Comparison of ENCODE assay signal across 23 mouse cellular contexts in genomic region chr2:163411840-163412239, GRCm38 (mm10). TPM values are rescaled to one million over a fixed set of nuclear protein-coding genes. Genes with fewer than 3 reads are reported as not detected.
A peak's percentile ranks its signal among the peaks of the same experiment; 100 is the strongest.
DNase-seq lines count a peak whose midpoint lies in the region; ATAC-seq and TF ChIP-seq lines count a peak whose summit lies in the region.
"Had no signal": no experiment of that assay in that cellular context is flagged by ENCODE, and none has a peak within 500 bp of the region (broad histone marks: within the 10 kb centered on the region; RNA-seq: fewer than 3 reads in every experiment).

No protein-coding gene starts in this region.

- WGBS in forebrain, embryonic 13.5 days: 90% methylated on average over 4 of the region's 4 CpGs

- H3K27me3 ChIP-seq in forebrain, embryonic 13.5 days: no peaks in the 10 kb centered on the region
- H3K27me3 ChIP-seq: CH12.LX; heart, embryonic 12.5 days; hindbrain, embryonic 12.5 days; Patski had no signal

- peaks cover 67% of the 10 kb centered on the region for H3K36me3 ChIP-seq in forebrain, embryonic 13.5 days (ENCODE audit: poor library complexity, severe bottlenecking)

- no peak for ATAC-seq in forebrain, embryonic 13.5 days
- ATAC-seq: forebrain, embryonic 14.5 days; hindbrain, embryonic 16.5 days; Patski had no signal

- TF ChIP-seq CTCF in layer of hippocampus, adult 2 months (conservative IDR thresholded peaks at IDR 0.05): no peak

- no peak overlapping the region for H3K4me2 ChIP-seq in forebrain, embryonic 13.5 days
- H3K4me2 ChIP-seq: heart, embryonic 12.5 days; hindbrain, embryonic 12.5 days had no signal

- peak; percentile 36 for DNase-seq in gastrocnemius, adult 18-20 months (ENCODE audit: low spot score)
- no peak for DNase-seq in gastrocnemius, postnatal 4 days (ENCODE audit: low spot score in 2 of 2)
- no peak for DNase-seq in layer of hippocampus, adult 2 months (ENCODE audit: low spot score in 2 of 2)
- DNase-seq in layer of hippocampus, postnatal 25 days (ENCODE audit: extremely low spot score in 1 of 2, low spot score in 1 of 2): no peak
- DNase-seq in thymus, postnatal 0 days (ENCODE audit: low spot score): peak; percentile 49
- no peak for DNase-seq in thymus, postnatal 14 days
- no peak for DNase-seq in heart, postnatal 25 days (ENCODE audit: low spot score)
- DNase-seq: adrenal gland, adult 8-10 months; adrenal gland, postnatal 36 days; cerebellum, adult 2 months; cerebellum, postnatal 10 days; gastrocnemius, postnatal 14 days; heart, postnatal 4 days had no signal

- intact Hi-C loops in heart, postnatal 25 days (cut with DNase I): no loop called here

- H3K9ac ChIP-seq in forebrain, embryonic 13.5 days: no peak overlapping the region
- H3K9ac ChIP-seq: heart, embryonic 12.5 days; hindbrain, embryonic 12.5 days had no signal

- peak overlapping the region; percentile 43 for H3K27ac ChIP-seq in layer of hippocampus, adult 2 months
- no peak overlapping the region for H3K27ac ChIP-seq in forebrain, embryonic 13.5 days
- H3K27ac ChIP-seq: embryonic facial prominence, embryonic 10.5 days; hindbrain, embryonic 12.5 days had no signal

- H3K4me3 ChIP-seq in layer of hippocampus, adult 2 months: no peak overlapping the region
- no peak overlapping the region for H3K4me3 ChIP-seq in forebrain, embryonic 13.5 days
- H3K4me3 ChIP-seq: embryonic facial prominence, embryonic 10.5 days; heart, embryonic 12.5 days; hindbrain, embryonic 12.5 days had no signal

- H3K9me3 ChIP-seq in forebrain, embryonic 13.5 days (replicated peaks): no peaks in the 10 kb centered on the region
- H3K9me3 ChIP-seq: embryonic facial prominence, embryonic 10.5 days; heart, embryonic 12.5 days; hindbrain, embryonic 12.5 days had no signal

- H3K4me1 ChIP-seq in forebrain, embryonic 13.5 days: no peaks in the 10 kb centered on the region
- H3K4me1 ChIP-seq: embryonic facial prominence, embryonic 10.5 days; hindbrain, embryonic 12.5 days had no signal

RNA-seq across cellular contexts. Expression of gene Oser1, which starts 12.7 kb away (rescaled TPM):
- 10 to 100 TPM; 31.4 to 38.1 TPM for total RNA-seq in gastrocnemius, adult 18-20 months (2021)
- 10 to 100 TPM; 31.3 to 33.8 TPM for total RNA-seq in gastrocnemius, postnatal 4 days (2021)
- total RNA-seq in layer of hippocampus, adult 2 months (2021): 10 to 100 TPM; 17.1 to 17.2 TPM
- 10 to 100 TPM; 20.4 to 21.5 TPM for total RNA-seq in layer of hippocampus, postnatal 25 days (2021)
- 86.6 and 89.2 TPM in 2 replicates for polyA plus RNA-seq in thymus, postnatal 0 days (2015; fragmentation: Nextera tagmentation; extraction: Ambion mirVana)
- polyA plus RNA-seq in forebrain, embryonic 13.5 days (2015; fragmentation: Nextera tagmentation; extraction: Ambion mirVana): 80.1 and 83.3 TPM in 2 replicates
- total RNA-seq in heart, postnatal 25 days (2021): 10 to 100 TPM; 21.0 to 21.6 TPM

RNA-seq across cellular contexts. Expression of gene Jph2, which starts 14.0 kb away (rescaled TPM):
- total RNA-seq in gastrocnemius, adult 18-20 months (2021): 100 to 1,000 TPM; 401 to 487 TPM
- 100 to 1,000 TPM; 166 to 199 TPM for total RNA-seq in gastrocnemius, postnatal 4 days (2021)
- under 1 TPM; 0.41 to 0.54 TPM for total RNA-seq in layer of hippocampus, adult 2 months (2021)
- total RNA-seq in layer of hippocampus, postnatal 25 days (2021): under 1 TPM; 0.37 to 0.70 TPM
- polyA plus RNA-seq in thymus, postnatal 0 days (2015; fragmentation: Nextera tagmentation; extraction: Ambion mirVana): 0.19 and 0.22 TPM in 2 replicates
- 0.12 and 0.18 TPM in 2 replicates for polyA plus RNA-seq in forebrain, embryonic 13.5 days (2015; fragmentation: Nextera tagmentation; extraction: Ambion mirVana)
- total RNA-seq in heart, postnatal 25 days (2021): 100 to 1,000 TPM; 374 to 418 TPM
- total RNA-seq: CH12.LX; granulocyte monocyte progenitor cell, adult 5-6 weeks had no signal

RNA-seq across cellular contexts. Expression of gene Gdap1l1, which starts 26.4 kb away (rescaled TPM):
- under 1 TPM in 1 of 2 experiments, not detected in 1; 0.21 TPM for total RNA-seq in gastrocnemius, adult 18-20 months (2021)
- total RNA-seq in gastrocnemius, postnatal 4 days (2021): not detected
- 10 to 100 TPM; 61.5 to 70.7 TPM for total RNA-seq in layer of hippocampus, adult 2 months (2021)
- 10 to 100 TPM; 64.5 to 74.6 TPM for total RNA-seq in layer of hippocampus, postnatal 25 days (2021)
- polyA plus RNA-seq in thymus, postnatal 0 days (2015; fragmentation: Nextera tagmentation; extraction: Ambion mirVana): 0.41 and 0.44 TPM in 2 replicates
- 79.5 and 82.0 TPM in 2 replicates for polyA plus RNA-seq in forebrain, embryonic 13.5 days (2015; fragmentation: Nextera tagmentation; extraction: Ambion mirVana)
- total RNA-seq in heart, postnatal 25 days (2021): not detected
- total RNA-seq: CH12.LX; granulocyte monocyte progenitor cell, adult 5-6 weeks; heart, postnatal 4 days had no signal
- polyA plus RNA-seq: heart, postnatal 0 days had no signal

Comparison
In these comparisons a context has a peak if more than half of its experiments do, and no peak if none do; other contexts are left out.
1. DNase-seq: peak in gastrocnemius, adult 18-20 months (single experiment) and thymus, postnatal 0 days (single experiment); none in gastrocnemius, postnatal 4 days (0 of 2), layer of hippocampus, adult 2 months (0 of 2), layer of hippocampus, postnatal 25 days (0 of 2), thymus, postnatal 14 days (single experiment) and heart, postnatal 25 days (single experiment).
2. RNA of gene Jph2, which starts 14.0 kb away (total RNA-seq): 401 to 487 TPM in gastrocnemius, adult 18-20 months, 374 to 418 TPM in heart, postnatal 25 days and 166 to 199 TPM in gastrocnemius, postnatal 4 days; 0.37 to 0.70 TPM in layer of hippocampus, postnatal 25 days and 0.41 to 0.54 TPM in layer of hippocampus, adult 2 months; every median in the first group is over 10 times any median in the second.
3. RNA of gene Gdap1l1, which starts 26.4 kb away (total RNA-seq): 64.5 to 74.6 TPM in layer of hippocampus, postnatal 25 days and 61.5 to 70.7 TPM in layer of hippocampus, adult 2 months; 0.21 TPM in gastrocnemius, adult 18-20 months, not detected in heart, postnatal 25 days and not detected in gastrocnemius, postnatal 4 days; every median in the first group is over 10 times any median in the second.